In the genomic region with DNA sequence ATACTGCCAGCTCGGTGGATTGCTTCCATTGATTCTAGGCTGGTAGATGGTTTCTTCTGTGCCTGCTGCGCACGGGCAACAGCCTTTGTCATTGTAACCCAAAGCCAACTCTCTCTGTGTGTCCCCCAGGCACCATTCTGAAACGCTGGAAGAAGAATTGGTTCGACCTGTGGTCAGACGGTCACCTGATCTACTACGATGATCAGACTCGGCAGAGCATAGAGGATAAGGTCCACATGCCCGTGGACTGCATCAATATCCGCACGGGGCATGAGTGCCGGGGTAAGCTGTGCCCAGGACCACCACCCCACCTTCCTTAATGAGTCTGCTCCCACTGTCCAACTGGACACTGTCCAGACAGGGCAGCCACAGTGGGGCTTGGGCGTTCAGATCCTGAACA, we compare ENCODE assay signal across 22 mouse cellular contexts.
"Had no signal": no experiment of that assay in that cellular context is flagged by ENCODE, and none has a peak within 500 bp of the region (broad histone marks: within the 10 kb centered on the region; RNA-seq: fewer than 3 reads in every experiment).

No protein-coding gene starts in this region.

- H3K27ac ChIP-seq: intestine, embryonic 15.5 days; kidney, postnatal 0 days; limb, embryonic 12.5 days; limb, embryonic 15.5 days; liver, embryonic 14.5 days; neural tube, embryonic 12.5 days; neural tube, embryonic 15.5 days; stomach, postnatal 0 days had no signal

- ATAC-seq: intestine, embryonic 15.5 days; liver, postnatal 0 days had no signal

- H3K4me1 ChIP-seq: limb, embryonic 15.5 days; neural tube, embryonic 12.5 days; neural tube, embryonic 15.5 days had no signal

- H3K4me3 ChIP-seq: intestine, embryonic 15.5 days; limb, embryonic 12.5 days; limb, embryonic 15.5 days; neural tube, embryonic 12.5 days; neural tube, embryonic 15.5 days had no signal

- H3K4me2 ChIP-seq: intestine, embryonic 15.5 days; limb, embryonic 12.5 days; limb, embryonic 15.5 days; liver, embryonic 11.5 days; lung, embryonic 14.5 days; midbrain, embryonic 11.5 days; neural tube, embryonic 12.5 days; neural tube, embryonic 15.5 days had no signal

- H3K27me3 ChIP-seq: intestine, embryonic 15.5 days; limb, embryonic 12.5 days; limb, embryonic 15.5 days; neural tube, embryonic 12.5 days; neural tube, embryonic 15.5 days had no signal

- H3K36me3 ChIP-seq: intestine, embryonic 15.5 days had no signal

- DNase-seq: left cerebral cortex, postnatal 4 days; liver, postnatal 0 days; lung, embryonic 14.5 days; lung, postnatal 10 days; lung, postnatal 36 days; midbrain, embryonic 14.5 days; right cerebral cortex, adult 18-20 months; right cerebral cortex, postnatal 14 days; right cerebral cortex, postnatal 4 days; thymus, adult 2 months; thymus, postnatal 14 days; thymus, postnatal 4 days had no signal

- H3K9ac ChIP-seq: intestine, embryonic 15.5 days; limb, embryonic 12.5 days; limb, embryonic 15.5 days; liver, embryonic 14.5 days; liver, postnatal 0 days; lung, embryonic 14.5 days; neural tube, embryonic 12.5 days; neural tube, embryonic 15.5 days had no signal

- H3K9me3 ChIP-seq: intestine, embryonic 15.5 days; limb, embryonic 12.5 days; limb, embryonic 15.5 days; neural tube, embryonic 12.5 days; neural tube, embryonic 15.5 days had no signal
